Mouse (Mus musculus): ENCODE measurements at regions not wholly inside any gene's neighbourhood (a gene's known extent, or its start where the extent isn't known, plus 50 kb on each side); places are given as distances from the start of the nearest gene placed in this dataset.

DNA sequence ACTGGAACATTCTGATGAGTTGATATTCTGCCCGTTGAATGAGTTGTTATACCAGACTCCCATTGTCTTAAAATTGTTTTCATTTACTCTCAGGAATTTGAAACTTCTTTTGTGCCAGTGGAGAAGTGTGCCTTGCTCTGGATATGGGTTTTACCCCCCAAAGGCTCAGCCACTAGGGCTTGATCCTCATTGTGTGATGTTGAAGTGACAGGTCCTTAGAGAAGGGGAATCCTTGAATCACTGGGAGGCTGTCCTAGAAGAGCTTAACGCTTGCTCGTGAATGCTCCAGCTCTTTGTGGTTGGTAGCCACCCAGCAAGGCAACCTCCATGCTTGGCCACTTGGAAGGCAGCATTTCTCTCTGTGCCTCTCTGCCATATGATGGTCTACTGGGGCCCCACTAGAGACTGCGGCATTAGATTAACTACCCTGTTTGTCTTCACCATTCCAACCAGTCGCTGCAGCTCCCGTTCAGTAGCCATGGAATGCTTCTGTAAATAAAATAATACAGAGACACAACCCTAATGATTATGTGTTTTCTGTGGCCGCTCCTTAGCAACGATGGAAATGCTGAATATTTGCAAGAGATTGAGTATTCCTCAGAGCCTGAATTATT, 148.1 kb upstream of the Atp1b1 start:
- peak; percentile 48; the same call in 1 of the 2 replicates for ATAC-seq
- Histone ChIP-seq H3K9ac (no peak overlapping the region), H3K4me1 (ENCODE audit: insufficient read depth) (no peaks in the 10 kb centered on the region), H3K4me2 (ENCODE audit: low read depth) (no peak overlapping the region), H3K27ac (ENCODE audit: low read depth, low read length) (peak overlapping the region; percentile 69), H3K27me3 (ENCODE audit: insufficient read depth, low read length) (no peaks in the 10 kb centered on the region), H3K9me3 (ENCODE audit: low read length) (no peaks in the 10 kb centered on the region), H3K36me3 (ENCODE audit: insufficient read depth) (no peaks in the 10 kb centered on the region), H3K4me3 (ENCODE audit: low read depth, low read length) (no peak overlapping the region)
- DNase-seq: peak; percentile 32
- TF ChIP-seq CTCF (IDR thresholded peaks at IDR 0.05; ENCODE audit: low read depth): 0 out of 2 replicates have a peak, but pooled peaks have one; percentile 10
- 36% methylated on average over 8 of the region's 8 CpGs for WGBS

DNA sequence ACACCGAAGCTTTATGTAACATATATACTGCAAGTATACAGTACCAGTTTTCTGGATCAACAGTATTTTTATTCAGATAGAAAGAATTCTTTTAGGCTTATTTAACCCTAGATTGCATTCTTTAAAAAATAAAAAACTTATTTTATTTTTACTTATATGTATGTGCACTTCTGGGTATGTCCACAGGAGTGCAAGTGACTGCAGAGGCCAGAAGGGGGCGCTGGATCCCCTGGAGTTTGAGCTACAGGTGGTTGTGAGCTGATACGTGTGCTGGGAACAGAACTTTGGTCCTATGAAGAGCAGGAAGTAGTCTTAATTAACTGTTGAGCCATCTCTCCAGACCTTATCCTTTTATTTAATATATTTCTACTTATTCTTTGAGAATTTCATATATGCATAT, 145.3 kb upstream of the Atp1b1 start:
- Histone ChIP-seq H3K4me3 (ENCODE audit: low read depth, low read length) (no peak overlapping the region), H3K27ac (ENCODE audit: low read depth, low read length) (no peak overlapping the region), H3K4me2 (ENCODE audit: low read depth) (no peak overlapping the region), H3K9ac (no peak overlapping the region), H3K4me1 (ENCODE audit: insufficient read depth) (no peaks in the 10 kb centered on the region), H3K36me3 (ENCODE audit: insufficient read depth) (no peaks in the 10 kb centered on the region), H3K9me3 (ENCODE audit: low read length) (no peaks in the 10 kb centered on the region), H3K27me3 (ENCODE audit: insufficient read depth, low read length) (no peaks in the 10 kb centered on the region)
- 76% methylated on average over 3 of the region's 3 CpGs for WGBS
- DNase-seq (no peak), ATAC-seq (no peak)
- 0 out of 2 replicates have a peak, but pooled peaks have one; percentile 7 for TF ChIP-seq CTCF (IDR thresholded peaks at IDR 0.05; ENCODE audit: low read depth)

- WGBS: 97% methylated on average over 5 of the region's 5 CpGs
These were observed 144.4 kb upstream of the Atp1b1 start for GRCm38 (mm10) chr1:164602568-164602967.

GRCm38 (mm10) chr1:164590205-164590613, 132.1 kb upstream of the Atp1b1 start:
- peak overlapping the region; percentile 42 for H3K27ac ChIP-seq (ENCODE audit: low read depth, low read length)
- H3K4me2 ChIP-seq (ENCODE audit: low read depth): no peak overlapping the region
- peak; percentile 84 for ATAC-seq
- H3K9ac ChIP-seq: no peak overlapping the region
- 0 out of 2 replicates have a peak, but pooled peaks cover 3% of the 10 kb centered on the region for H3K4me1 ChIP-seq (ENCODE audit: insufficient read depth)
- H3K36me3 ChIP-seq (ENCODE audit: insufficient read depth): no peaks in the 10 kb centered on the region
- no peak overlapping the region for H3K4me3 ChIP-seq (ENCODE audit: low read depth, low read length)
- peak; percentile 55 for DNase-seq
- TF ChIP-seq CTCF (IDR thresholded peaks at IDR 0.05; ENCODE audit: low read depth): no peak
- WGBS: 43% methylated on average over 3 of the region's 3 CpGs
- H3K27me3 ChIP-seq (ENCODE audit: insufficient read depth, low read length): no peaks in the 10 kb centered on the region
- no peaks in the 10 kb centered on the region for H3K9me3 ChIP-seq (ENCODE audit: low read length)

More at GRCm38 (mm10) chr1:164602568-164602967, 144.4 kb upstream of the Atp1b1 start:
- no peak overlapping the region for H3K4me2 ChIP-seq (ENCODE audit: low read depth)
- H3K9me3 ChIP-seq (ENCODE audit: low read length): no peaks in the 10 kb centered on the region
- no peak for TF ChIP-seq CTCF (IDR thresholded peaks at IDR 0.05; ENCODE audit: low read depth)
- H3K4me1 ChIP-seq (ENCODE audit: insufficient read depth): no peaks in the 10 kb centered on the region
- no peaks in the 10 kb centered on the region for H3K36me3 ChIP-seq (ENCODE audit: insufficient read depth)
- H3K9ac ChIP-seq: no peak overlapping the region
- H3K27ac ChIP-seq (ENCODE audit: low read depth, low read length): no peak overlapping the region
- ATAC-seq: no peak
- no peak overlapping the region for H3K4me3 ChIP-seq (ENCODE audit: low read depth, low read length)
- H3K27me3 ChIP-seq (ENCODE audit: insufficient read depth, low read length): no peaks in the 10 kb centered on the region
- DNase-seq: no peak

GRCm38 (mm10) chr1:164586066-164586989, 128.2 kb upstream of the Atp1b1 start:
- Histone ChIP-seq H3K4me2 (ENCODE audit: low read depth) (no peak overlapping the region), H3K9ac (no peak overlapping the region), H3K9me3 (ENCODE audit: low read length) (no peaks in the 10 kb centered on the region), H3K27me3 (ENCODE audit: insufficient read depth, low read length) (no peaks in the 10 kb centered on the region), H3K4me3 (ENCODE audit: low read depth, low read length) (no peak overlapping the region), H3K4me1 (ENCODE audit: insufficient read depth) (0 out of 2 replicates have a peak, but pooled peaks cover 3% of the 10 kb centered on the region), H3K27ac (ENCODE audit: low read depth, low read length) (peak overlapping the region; percentile 64), H3K36me3 (ENCODE audit: insufficient read depth) (no peaks in the 10 kb centered on the region)
- peak; percentile 62 for DNase-seq
- WGBS: 35% methylated on average over 11 of the region's 11 CpGs
- peak; percentile 81 for ATAC-seq
- no peak for TF ChIP-seq CTCF (IDR thresholded peaks at IDR 0.05; ENCODE audit: low read depth)

DNA sequence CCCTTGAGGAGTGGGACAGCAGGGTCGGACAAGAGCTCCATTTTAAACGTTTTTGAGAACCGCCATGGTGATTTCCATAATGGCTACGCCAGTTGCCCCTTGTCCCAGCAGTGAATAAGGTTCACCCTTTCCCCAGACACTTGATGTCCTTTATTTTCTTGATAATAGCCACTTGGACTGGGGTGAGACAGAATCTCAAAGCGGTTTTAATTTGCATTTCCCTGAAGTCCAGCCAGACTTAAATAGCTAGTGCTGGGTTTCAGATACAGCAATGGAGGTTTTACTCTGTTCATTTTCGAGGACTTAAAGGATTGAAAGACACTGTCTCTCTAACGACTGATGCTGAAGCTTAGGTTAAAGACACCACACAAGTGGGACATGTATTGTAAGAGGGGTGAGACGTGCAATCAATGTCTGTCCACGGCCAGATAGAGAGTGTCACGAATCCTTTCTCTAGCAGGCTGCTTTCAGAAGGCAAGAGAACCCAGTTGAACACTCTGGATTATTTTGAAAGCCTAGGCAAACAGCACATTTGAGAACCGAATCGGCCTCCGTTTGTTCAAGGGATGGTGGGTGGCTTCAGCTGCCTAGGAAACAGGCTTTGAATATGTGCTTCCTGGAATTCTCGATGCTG, 118.8 kb upstream of the Atp1b1 start:
- TF ChIP-seq CTCF (IDR thresholded peaks at IDR 0.05; ENCODE audit: low read depth): no peak
- ATAC-seq (peak; percentile 82), DNase-seq (peak; percentile 69)
- H3K27me3 ChIP-seq (ENCODE audit: insufficient read depth, low read length): no peaks in the 10 kb centered on the region
- H3K4me3 ChIP-seq (ENCODE audit: low read depth, low read length): no peak overlapping the region
- no peaks in the 10 kb centered on the region for H3K9me3 ChIP-seq (ENCODE audit: low read length)
- no peaks in the 10 kb centered on the region for H3K36me3 ChIP-seq (ENCODE audit: insufficient read depth)
- no peak overlapping the region for H3K4me2 ChIP-seq (ENCODE audit: low read depth)
- peaks cover 9% of the 10 kb centered on the region; the same call in 1 of the 2 replicates for H3K4me1 ChIP-seq (ENCODE audit: insufficient read depth)
- peak overlapping the region; percentile 65 for H3K27ac ChIP-seq (ENCODE audit: low read depth, low read length)
- 20% methylated on average over 14 of the region's 14 CpGs for WGBS
- H3K9ac ChIP-seq: no peak overlapping the region

Measured in forebrain, postnatal 0 days (tissue).